Mouse (Mus musculus) 416B (cell line): ENCODE data around the gene Psmd7.
A peak's percentile ranks its signal among the peaks of the same experiment; 100 is the strongest.

Source experiments
- DNase-seq: peaks from one replicate; pipeline ENCODE4 v3.0.0; 2011; ENCODE audit warnings: low read depth

Psmd7 gene

DNA sequence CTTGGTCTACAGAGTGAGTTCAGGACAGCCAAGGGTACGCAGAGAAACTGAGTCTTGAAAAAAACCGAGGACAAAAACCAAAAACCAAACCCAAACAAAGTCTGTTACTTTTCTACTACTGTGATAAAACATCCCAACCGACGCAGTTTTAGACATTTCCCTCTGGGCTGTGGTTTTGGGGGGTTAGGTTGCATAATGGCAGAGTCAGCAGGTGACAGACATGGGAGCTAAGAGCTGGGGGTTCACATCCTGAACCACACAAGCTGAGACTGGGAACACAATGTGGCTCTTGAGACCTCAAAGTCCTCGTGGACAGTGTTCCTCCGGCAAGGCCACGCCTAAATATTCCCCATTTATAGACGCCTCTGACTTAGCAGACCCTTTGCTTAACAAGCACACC is 10.1 kb downstream of the Psmd7 start:
- DNase-seq, result peak; percentile 71

DNA sequence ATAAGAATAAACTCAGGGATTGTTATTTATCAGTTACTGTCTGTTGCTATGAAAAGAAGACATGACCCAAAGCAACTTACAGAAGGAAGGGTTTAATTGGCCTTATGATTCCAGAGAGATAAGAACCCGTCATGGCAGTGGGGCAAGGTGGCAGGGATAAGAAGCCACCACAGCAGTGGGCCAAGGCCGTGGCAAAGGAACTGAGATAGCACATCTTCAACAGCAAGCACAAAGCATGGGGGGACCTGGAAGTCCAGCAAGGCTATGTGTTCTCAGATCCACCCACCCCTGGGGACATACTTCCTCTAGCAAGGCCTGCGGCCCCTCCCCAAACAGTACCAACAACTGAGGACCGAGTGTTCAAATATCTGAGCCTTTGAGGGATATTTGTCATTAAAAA is 10.6 kb downstream of the Psmd7 start:
- DNase-seq, result peak; percentile 77

DNA sequence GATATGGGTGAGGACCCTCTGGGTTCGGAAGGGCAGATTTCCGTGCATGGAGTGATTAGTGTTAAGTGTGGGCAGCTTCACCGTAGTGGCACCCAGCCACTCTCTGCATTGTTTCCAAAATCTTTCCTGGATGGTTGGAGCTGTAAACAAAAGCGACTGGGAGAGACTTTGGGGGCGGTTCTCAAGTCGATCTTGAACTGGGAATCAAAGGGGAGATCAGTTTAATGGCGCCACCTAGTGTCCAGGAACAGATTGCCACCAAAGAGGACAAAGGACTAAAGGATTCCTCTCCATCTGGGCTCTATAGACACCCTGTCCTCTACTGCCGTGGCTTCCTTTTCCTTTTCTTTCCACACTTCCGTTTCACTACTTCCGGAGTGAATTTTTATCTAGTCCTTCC is 11.6 kb downstream of the Psmd7 start:
- DNase-seq, result peak; percentile 92

DNA sequence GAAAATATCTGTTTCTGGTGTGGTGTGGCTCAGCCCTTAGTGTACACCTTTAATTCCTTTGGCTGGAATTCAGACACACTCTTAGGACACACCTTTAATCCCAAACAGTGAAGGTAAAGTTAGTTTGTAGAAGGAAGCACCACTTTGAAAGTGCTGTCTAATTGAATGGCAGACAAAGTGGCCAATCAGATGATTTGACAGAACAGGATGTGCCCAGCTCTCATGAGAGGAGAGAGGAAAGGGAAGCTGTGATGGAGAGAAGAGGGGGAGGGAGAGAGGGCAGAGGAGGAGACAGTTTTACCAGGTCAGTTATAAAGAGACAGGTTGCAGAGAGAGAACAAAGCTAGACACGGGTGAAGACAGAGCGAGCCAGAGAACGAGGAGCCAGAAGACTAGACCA is 13.5 kb downstream of the Psmd7 start:
- peak; percentile 92 for DNase-seq

DNA sequence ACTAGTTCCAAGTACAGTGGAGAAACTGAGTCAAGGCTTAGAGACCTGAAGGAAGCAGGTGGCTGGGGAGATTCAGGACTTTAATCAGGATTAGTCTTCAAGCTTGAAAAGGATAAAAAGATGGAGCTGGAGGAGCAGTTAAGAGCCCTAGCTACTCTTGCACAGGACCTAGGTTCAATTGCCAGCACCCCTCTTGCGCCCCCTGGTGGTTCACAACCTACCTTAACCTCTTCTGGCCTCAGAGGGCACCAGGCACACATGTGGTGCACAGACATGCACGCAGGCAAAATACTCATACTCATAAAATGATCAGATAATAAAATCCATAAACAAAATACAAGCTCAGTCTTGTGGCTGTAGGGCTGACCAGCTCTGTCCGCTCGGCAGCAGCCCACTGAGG is 15.8 kb downstream of the Psmd7 start:
- DNase-seq, result peak; percentile 88

DNA sequence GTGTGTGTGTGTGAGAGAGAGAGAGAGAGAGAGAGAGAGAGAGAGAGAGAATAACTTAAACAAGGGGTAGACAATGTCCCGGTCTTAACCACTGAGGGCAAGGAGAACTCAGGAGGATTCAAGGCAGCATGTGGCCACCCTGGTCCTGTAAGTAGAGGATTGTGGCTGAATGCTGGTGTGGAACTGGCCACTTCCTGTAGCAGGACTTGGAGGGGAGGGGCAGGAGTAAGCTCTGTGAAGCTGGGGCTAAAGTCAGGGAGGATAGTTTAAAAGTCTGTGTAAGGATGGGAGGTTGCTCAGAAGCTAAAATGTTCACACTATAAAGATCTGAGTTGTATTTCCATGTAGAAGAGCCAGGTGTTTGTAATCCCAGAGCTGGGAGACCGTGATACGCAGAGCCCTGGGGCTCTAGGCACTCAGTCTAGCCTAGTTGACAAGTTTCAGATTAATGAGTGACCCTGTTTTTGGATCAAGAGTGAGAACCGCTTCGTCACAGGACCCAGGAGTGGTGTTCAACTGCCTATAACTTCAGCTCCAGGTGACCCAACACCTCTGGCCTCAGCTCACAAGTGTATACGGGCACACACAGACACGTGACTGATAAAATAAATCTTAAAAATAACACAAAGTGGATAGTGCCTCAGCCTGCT is 16.7 kb downstream of the Psmd7 start:
- DNase-seq, result peak; percentile 69

- DNase-seq, result peak; percentile 55
Observed at GRCm38 (mm10) chr8:107571046-107571445, 17.2 kb downstream of the Psmd7 start.

DNA sequence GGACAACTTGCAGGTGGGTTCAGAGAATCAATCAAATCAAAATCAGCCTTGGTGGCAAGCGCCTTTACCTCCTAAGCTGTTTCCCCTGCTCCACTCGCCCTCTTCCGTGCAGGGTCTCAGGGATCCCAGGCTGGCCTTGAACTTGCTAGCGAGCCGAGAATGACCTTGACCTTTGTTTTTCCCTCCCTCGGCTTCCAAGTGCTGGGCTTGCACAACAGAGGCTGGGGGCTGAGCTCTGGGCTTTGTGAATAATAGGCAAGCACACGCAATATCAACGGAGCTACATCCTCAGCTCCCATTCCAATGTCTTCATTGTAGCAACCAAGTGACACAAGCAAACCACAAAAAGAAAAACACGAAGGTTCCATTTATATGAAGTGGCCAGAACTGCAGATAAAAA is 26.1 kb downstream of the Psmd7 start:
- no peak for DNase-seq

- DNase-seq, result peak; percentile 47
Observed at GRCm38 (mm10) chr8:107560820-107561536, 27.3 kb downstream of the Psmd7 start.

DNA sequence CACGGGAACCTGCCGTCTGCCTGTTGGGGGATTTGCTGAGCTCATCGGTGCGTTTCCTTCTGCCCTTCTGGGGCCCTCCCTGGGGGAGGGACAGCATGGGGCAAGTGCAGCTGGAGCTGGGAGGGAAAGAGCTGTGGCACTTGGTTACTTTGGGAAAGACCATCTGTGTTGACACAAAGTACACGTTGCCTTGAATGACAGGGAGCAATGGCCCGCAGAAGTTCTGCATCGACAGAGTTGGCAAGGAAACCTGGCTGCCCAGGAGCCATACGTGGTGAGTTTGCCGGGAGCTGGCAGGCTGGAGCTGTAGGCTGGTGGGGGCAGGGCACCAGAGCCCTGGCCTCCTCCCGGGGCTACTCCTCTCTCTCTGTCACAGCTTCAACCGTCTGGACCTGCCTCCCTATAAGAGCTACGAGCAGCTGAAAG is 31.7 kb downstream of the Psmd7 start:
- DNase-seq, result no peak

GRCm38 (mm10) chr8:107555231-107555630 is 33.0 kb downstream of the Psmd7 start:
- no peak for DNase-seq

DNA sequence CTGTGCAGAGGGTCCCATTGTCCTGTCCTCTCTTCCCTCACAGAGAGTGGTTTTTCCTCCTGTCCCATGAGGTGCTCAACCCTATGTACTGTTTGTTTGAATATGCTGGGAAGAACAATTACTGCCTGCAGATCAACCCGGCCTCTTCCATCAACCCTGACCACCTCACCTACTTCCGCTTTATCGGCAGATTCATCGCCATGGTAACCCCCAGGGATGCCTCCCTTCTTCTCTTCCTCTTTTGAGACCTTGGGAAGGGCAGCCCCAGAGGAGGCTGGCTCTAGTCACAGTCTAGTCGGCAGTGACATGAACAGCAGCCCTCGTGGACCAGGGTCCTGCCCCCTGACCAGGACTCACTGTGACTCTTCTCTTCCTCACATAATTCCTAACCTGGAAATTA is 36.0 kb downstream of the Psmd7 start:
- no peak for DNase-seq

- no peak for DNase-seq
Observed at GRCm38 (mm10) chr8:107546817-107547216, 41.4 kb downstream of the Psmd7 start.

DNA sequence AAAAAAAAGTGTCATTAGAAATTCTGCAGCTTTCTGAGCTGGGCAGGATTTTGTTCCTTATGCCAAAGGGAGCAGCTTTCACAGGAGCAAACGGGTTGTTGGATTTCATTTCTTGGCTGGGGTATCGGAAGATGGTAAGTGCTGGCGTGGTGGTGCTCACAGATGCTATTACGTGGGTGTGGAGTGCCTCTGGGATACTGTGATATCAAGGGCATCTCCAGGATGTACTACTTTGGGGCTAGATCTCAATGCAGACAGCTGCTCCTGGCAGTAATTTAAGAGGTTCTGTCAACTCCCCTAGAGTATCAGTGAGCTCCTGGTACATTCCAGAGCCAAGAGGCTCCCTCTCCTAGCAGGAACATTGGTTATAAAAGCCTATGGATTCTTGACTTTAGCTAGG is 42.1 kb downstream of the Psmd7 start:
- no peak for DNase-seq

DNA sequence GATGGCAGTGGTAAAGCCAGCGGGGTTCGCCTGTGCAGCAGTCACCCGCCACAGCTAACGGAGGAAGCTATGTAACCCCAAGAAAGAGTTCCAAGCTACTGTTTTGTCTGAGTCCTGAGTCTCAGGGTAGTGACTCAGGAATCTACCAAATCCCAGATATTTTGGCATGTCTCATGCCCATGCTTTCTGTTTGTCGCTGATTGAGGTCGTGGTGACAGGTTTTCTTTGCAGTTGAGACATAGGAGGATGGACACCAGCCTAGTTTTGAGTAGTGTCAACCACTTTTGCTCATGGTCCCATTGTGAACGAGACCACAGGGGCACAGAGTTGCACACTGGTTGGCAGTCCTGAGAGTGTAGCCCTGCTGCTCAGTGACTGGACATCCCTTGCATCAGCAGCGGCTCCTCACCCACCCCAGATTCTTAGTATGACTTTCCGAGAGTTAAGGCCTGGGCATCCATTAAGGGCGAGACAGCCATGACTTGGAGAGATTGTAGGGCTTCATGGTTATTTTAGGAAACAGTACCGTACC is 42.6 kb downstream of the Psmd7 start:
- DNase-seq, result no peak

DNA sequence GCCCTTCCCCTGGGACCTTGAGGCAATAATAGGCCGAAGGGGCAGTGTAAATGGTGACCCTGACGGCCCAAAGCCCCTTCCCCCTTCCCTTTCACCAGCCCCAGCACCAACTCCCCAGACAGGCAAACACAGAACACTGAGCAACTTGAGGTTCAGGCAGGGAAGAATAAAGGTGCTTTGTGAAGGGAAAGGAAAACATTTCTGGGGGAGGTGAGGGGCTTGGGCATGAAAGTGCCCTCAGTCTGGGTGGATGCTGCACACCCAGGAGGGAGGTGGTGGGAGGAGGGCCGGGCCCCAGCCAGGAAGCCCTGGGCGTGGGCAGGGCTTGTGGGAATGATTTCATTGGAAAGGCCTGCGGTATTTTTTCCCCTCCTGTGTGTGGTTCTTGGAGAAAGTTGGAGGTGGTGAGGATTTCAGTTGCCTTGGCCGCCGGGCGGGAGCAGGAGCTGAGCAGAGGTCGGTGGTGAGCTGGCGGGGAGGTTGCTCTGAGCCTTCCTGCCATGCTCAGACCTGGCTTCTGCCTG is 43.6 kb downstream of the Psmd7 start:
- DNase-seq, result no peak

- DNase-seq, result no peak
Observed at GRCm38 (mm10) chr8:107544211-107544610, 44.1 kb downstream of the Psmd7 start.

DNA sequence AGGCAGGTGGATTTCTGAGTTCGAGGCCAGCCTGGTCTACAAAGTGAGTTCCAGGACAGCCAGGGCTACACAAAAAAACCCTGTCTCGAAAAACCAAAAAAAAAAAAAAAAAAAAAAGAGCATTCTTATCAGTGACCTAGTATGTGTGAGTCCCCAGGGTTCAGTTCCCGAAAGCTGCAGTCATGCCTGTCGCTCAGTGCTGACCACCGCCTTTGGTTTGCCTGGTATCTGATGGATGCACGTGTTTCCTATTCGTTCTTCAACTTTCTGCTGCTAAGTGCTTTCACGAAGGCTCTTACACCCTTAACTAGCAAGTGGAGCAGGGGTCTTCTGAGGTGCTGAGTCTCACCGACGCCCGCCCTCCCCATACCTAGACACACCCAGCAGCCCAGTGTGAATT is 44.5 kb downstream of the Psmd7 start:
- DNase-seq, result no peak

DNA sequence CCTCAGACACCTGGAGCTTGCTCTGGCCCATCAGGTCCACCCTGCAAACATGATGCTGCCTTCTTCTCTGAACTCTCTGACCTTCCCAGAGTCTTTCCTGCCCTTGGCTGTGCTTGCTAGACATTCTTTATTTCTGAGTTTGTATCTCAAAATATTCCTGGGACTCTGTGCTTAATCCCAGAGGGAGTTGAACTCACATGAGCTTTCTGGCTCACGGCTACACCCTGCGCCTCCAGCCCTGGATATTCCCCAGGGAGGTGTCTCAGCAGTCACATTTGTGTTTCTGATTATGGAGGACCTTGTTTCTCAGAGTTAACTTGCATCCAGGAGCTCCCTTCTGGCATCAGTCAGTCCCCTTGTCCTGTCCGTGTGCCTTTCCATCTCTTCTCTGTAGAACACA is 46.1 kb downstream of the Psmd7 start:
- DNase-seq, result no peak

GRCm38 (mm10) chr8:107541369-107541768 is 46.9 kb downstream of the Psmd7 start:
- DNase-seq, result no peak

DNA sequence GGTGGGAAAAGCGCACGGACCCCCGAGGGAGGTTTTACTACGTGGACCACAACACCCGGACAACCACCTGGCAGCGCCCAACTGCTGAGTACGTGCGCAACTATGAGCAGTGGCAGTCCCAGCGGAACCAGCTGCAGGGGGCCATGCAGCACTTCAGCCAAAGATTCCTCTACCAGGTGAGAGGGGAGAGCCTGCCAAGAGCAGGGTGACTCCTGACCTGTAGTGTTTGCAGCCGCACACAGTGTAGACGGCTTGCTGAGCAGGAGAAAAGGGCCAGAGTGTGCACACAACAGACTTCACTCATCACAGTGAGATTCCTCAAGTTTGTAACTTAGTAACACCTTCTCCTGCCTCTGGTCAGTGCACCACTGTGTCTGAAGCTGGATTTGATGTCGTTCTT is 47.6 kb downstream of the Psmd7 start:
- no peak for DNase-seq

GRCm38 (mm10) chr8:107537472-107537871 is 50.8 kb downstream of the Psmd7 start:
- peak; percentile 19 for DNase-seq
